Mouse (Mus musculus) myocyte (in vitro differentiated cells): Measurements from ENCODE around the gene Trrap. TPM values are rescaled to one million over a fixed set of nuclear protein-coding genes. Genes with fewer than 3 reads are reported as not detected.

Experiments
- H3K27me3 ChIP-seq: one replicate; pipeline ENCODE4 v1.6.1; 2011; ENCODE audit not compliant: control insufficient read depth, insufficient read depth, insufficient read length
- H3K36me3 ChIP-seq: one replicate; pipeline ENCODE4 v1.6.1; 2011; ENCODE audit not compliant: control insufficient read depth, insufficient read depth
- H3K4me2 ChIP-seq: one replicate; pipeline ENCODE4 v1.6.1; 2011; ENCODE audit warnings: low read depth, control low read depth
- H3K4me3 ChIP-seq: one replicate; pipeline ENCODE4 v1.5.1; 2011; ENCODE audit warnings: mild to moderate bottlenecking, control low read depth, moderate library complexity
- H3K79me2 ChIP-seq: one replicate; pipeline ENCODE4 v1.6.1; 2011; ENCODE audit not compliant: control insufficient read depth, insufficient read depth
- H3ac ChIP-seq: one replicate; pipeline ENCODE4 v1.6.1; 2011; ENCODE audit not compliant: control insufficient read depth, insufficient read length
- CEBPB ChIP-seq: IDR thresholded peaks from 2 replicates; pipeline ENCODE4 v1.6.1; 2011; ENCODE audit warnings: mild to moderate bottlenecking, moderate library complexity; ENCODE audit not compliant: poor library complexity, insufficient read depth, severe bottlenecking
- E2F4 ChIP-seq: IDR thresholded peaks from one replicate; pipeline ENCODE4 v1.6.1; 2011; ENCODE audit warnings: mild to moderate bottlenecking, control low read depth, moderate library complexity; ENCODE audit not compliant: insufficient read depth
- MAX ChIP-seq: IDR thresholded peaks from one replicate; pipeline ENCODE4 v1.6.1; 2011; ENCODE audit warnings: low read depth, mild to moderate bottlenecking, control low read depth
- MYOD1 ChIP-seq, 3 experiments: IDR thresholded peaks; one replicate each; pipeline ENCODE4 v1.6.1; 2011; ENCODE audit warnings: control low read depth in 2 of 3, low read depth in 2 of 3, mild to moderate bottlenecking in 2 of 3, moderate library complexity in 1 of 3; ENCODE audit not compliant: insufficient read length in 2 of 3, control insufficient read depth in 1 of 3
- MYOG ChIP-seq, 3 experiments: IDR thresholded peaks; one replicate each; pipeline ENCODE4 v1.6.1; 2011; ENCODE audit warnings: control low read depth in 2 of 3, low read depth in 2 of 3, mild to moderate bottlenecking in 2 of 3; ENCODE audit not compliant: insufficient read length in 2 of 3, control insufficient read depth in 1 of 3, insufficient read depth in 1 of 3
- POLR2A ChIP-seq: IDR thresholded peaks from one replicate; pipeline ENCODE4 v1.6.1; 2011; ENCODE audit warnings: low read depth, mild to moderate bottlenecking, control low read depth, moderate library complexity; ENCODE audit not compliant: insufficient read length
- POLR2AphosphoS2 ChIP-seq: IDR thresholded peaks from one replicate; pipeline ENCODE4 v1.6.1; 2011; ENCODE audit warnings: low read depth, control low read depth; ENCODE audit not compliant: insufficient read length
- REST ChIP-seq: IDR thresholded peaks from one replicate; pipeline ENCODE4 v1.6.1; 2011; ENCODE audit warnings: mild to moderate bottlenecking, control low read depth, moderate library complexity; ENCODE audit not compliant: insufficient read depth, insufficient read length
- SRF ChIP-seq: IDR thresholded peaks from one replicate; pipeline ENCODE4 v1.6.1; 2011; ENCODE audit warnings: low read depth; ENCODE audit not compliant: control insufficient read depth, insufficient read length
- TCF12 ChIP-seq: IDR thresholded peaks from one replicate; pipeline ENCODE4 v1.6.1; 2011; ENCODE audit warnings: mild to moderate bottlenecking, control low read depth; ENCODE audit not compliant: poor library complexity, insufficient read depth, severe bottlenecking
- TCF3 ChIP-seq: IDR thresholded peaks from one replicate; pipeline ENCODE4 v1.6.1; 2011; ENCODE audit warnings: low read depth, control low read depth; ENCODE audit not compliant: insufficient read length
- USF1 ChIP-seq: IDR thresholded peaks from one replicate; pipeline ENCODE4 v1.6.1; 2011; ENCODE audit warnings: low read depth, mild to moderate bottlenecking, control low read depth, moderate library complexity
- polyA plus RNA-seq: library from polyadenylated mRNA; unstranded; fragments of >200 nt; fragmentation: generic; extraction: Trizol; gene quantifications from one replicate; pipeline ENCODE4 v1.2.1, GENCODE M21; 2012; ENCODE audit warnings: missing spikeins

The Trrap gene
- polyA plus RNA-seq, 1 experiment: 40.2 TPM

GRCm38 (mm10) chr5:144794687-144795086 is 27.2 kb downstream of the Trrap start:
- H3K79me2 ChIP-seq: no peaks in the 10 kb centered on the region
- no peaks in the 10 kb centered on the region for H3K27me3 ChIP-seq
- H3K4me2 ChIP-seq: no peak overlapping the region
- no peak overlapping the region for H3ac ChIP-seq
- TF ChIP-seq SRF (no peak), E2F4 (no peak), MYOD1 (IDR thresholded peaks at IDR 0.05; ENCODE audit: control insufficient read depth in 1 of 3, insufficient read length in 2 of 3, low read depth in 2 of 3) (no peak), CEBPB (no peak), USF1 (no peak), TCF12 (no peak), REST (no peak), MAX (no peak), POLR2A (no peak), TCF3 (no peak), POLR2AphosphoS2 (no peak), MYOG (IDR thresholded peaks at IDR 0.05; ENCODE audit: control insufficient read depth in 1 of 3, insufficient read depth in 1 of 3, insufficient read length in 2 of 3, low read depth in 2 of 3) (no peak)
- H3K36me3 ChIP-seq: peaks cover 43% of the 10 kb centered on the region
- no peak overlapping the region for H3K4me3 ChIP-seq

GRCm38 (mm10) chr5:144797116-144797515 is 29.6 kb downstream of the Trrap start:
- peaks cover 40% of the 10 kb centered on the region for H3K36me3 ChIP-seq
- H3K4me2 ChIP-seq: no peak overlapping the region
- H3K4me3 ChIP-seq: no peak overlapping the region
- TF ChIP-seq TCF12 (no peak), USF1 (no peak), MAX (no peak)
- H3ac ChIP-seq: no peak overlapping the region
- no peaks in the 10 kb centered on the region for H3K27me3 ChIP-seq
- H3K79me2 ChIP-seq: no peaks in the 10 kb centered on the region

GRCm38 (mm10) chr5:144803066-144803465 is 35.5 kb downstream of the Trrap start:
- Histone ChIP-seq H3K36me3 (peaks cover 49% of the 10 kb centered on the region), H3K27me3 (no peaks in the 10 kb centered on the region), H3K79me2 (no peaks in the 10 kb centered on the region), H3K4me3 (no peak overlapping the region), H3K4me2 (no peak overlapping the region), H3ac (no peak overlapping the region)
- TF ChIP-seq POLR2A: no peak
- no peak for TF ChIP-seq REST
- no peak for TF ChIP-seq POLR2AphosphoS2
- no peak for TF ChIP-seq CEBPB
- TF ChIP-seq MYOG (IDR thresholded peaks at IDR 0.05; ENCODE audit: control insufficient read depth in 1 of 3, insufficient read depth in 1 of 3, insufficient read length in 2 of 3, low read depth in 2 of 3): no peak
- TF ChIP-seq TCF12: no peak
- no peak for TF ChIP-seq SRF
- TF ChIP-seq MYOD1 (IDR thresholded peaks at IDR 0.05; ENCODE audit: control insufficient read depth in 1 of 3, insufficient read length in 2 of 3, low read depth in 2 of 3): no peak
- TF ChIP-seq TCF3: no peak
- TF ChIP-seq E2F4: no peak
- no peak for TF ChIP-seq MAX
- TF ChIP-seq USF1: no peak

GRCm38 (mm10) chr5:144804181-144804580 is 36.6 kb downstream of the Trrap start:
- Histone ChIP-seq H3ac (no peak overlapping the region), H3K79me2 (no peaks in the 10 kb centered on the region), H3K27me3 (no peaks in the 10 kb centered on the region), H3K4me3 (no peak overlapping the region), H3K36me3 (peaks cover 49% of the 10 kb centered on the region), H3K4me2 (no peak overlapping the region)
- TF ChIP-seq MAX: no peak
- no peak for TF ChIP-seq MYOD1 (IDR thresholded peaks at IDR 0.05; ENCODE audit: control insufficient read depth in 1 of 3, insufficient read length in 2 of 3, low read depth in 2 of 3)
- no peak for TF ChIP-seq TCF3
- no peak for TF ChIP-seq REST
- no peak for TF ChIP-seq TCF12
- TF ChIP-seq POLR2A: no peak
- TF ChIP-seq CEBPB: no peak
- no peak for TF ChIP-seq MYOG (IDR thresholded peaks at IDR 0.05; ENCODE audit: control insufficient read depth in 1 of 3, insufficient read depth in 1 of 3, insufficient read length in 2 of 3, low read depth in 2 of 3)
- TF ChIP-seq SRF: no peak
- no peak for TF ChIP-seq USF1
- no peak for TF ChIP-seq POLR2AphosphoS2
- TF ChIP-seq E2F4: no peak

- Histone ChIP-seq H3K36me3 (peaks cover 53% of the 10 kb centered on the region), H3ac (no peak overlapping the region), H3K4me3 (no peak overlapping the region), H3K4me2 (no peak overlapping the region), H3K27me3 (no peaks in the 10 kb centered on the region), H3K79me2 (no peaks in the 10 kb centered on the region)
- TF ChIP-seq CEBPB: no peak
- TF ChIP-seq USF1: no peak
- TF ChIP-seq MAX: no peak
- TF ChIP-seq REST: no peak
Observed at GRCm38 (mm10) chr5:144806931-144807330, 39.4 kb downstream of the Trrap start.
